Mouse (Mus musculus): Measurements from ENCODE around the gene Afap1l2. TPM values are rescaled to one million over a fixed set of nuclear protein-coding genes. Genes with fewer than 3 reads are reported as not detected.
A peak's percentile ranks its signal among the peaks of the same experiment; 100 is the strongest.

Gene Afap1l2
- polyA plus RNA-seq, 1 experiment from 2014 or later: 15.5 TPM

DNA sequence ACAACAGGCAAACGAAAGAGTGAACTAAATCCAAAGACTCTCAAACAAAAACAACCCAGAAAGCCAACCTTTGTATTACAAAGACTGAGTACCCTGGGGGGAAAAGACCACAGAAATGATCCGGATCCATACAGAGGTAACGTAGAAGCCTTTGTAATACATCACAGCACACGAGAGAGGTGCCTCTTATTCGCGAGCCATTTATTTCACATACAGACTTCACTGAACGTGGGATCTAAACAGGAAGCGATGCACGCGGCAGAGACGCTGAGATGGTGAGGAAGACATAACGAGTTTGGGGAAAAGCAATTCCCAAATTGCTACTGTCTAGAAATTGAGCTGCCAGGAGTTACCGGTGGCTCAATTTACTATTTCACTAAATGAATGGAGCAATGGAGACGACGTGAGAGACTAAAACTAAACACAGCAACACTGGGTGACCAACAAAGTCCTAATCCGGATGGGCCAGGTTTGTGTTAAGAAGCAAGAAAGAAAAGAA, 41.6 kb upstream of the Afap1l2 start:
- no peaks in the 10 kb centered on the region for H3K9me3 ChIP-seq (ENCODE audit: low read length)
- H3K36me3 ChIP-seq (ENCODE audit: insufficient read depth, low read length): no peaks in the 10 kb centered on the region
- no peaks in the 10 kb centered on the region for H3K27me3 ChIP-seq (replicated peaks; ENCODE audit: insufficient read depth, low read length)
- DNase-seq (ENCODE audit: low spot score) (no peak), ATAC-seq (no peak)
- H3K4me3 ChIP-seq (ENCODE audit: low read depth, low read length): no peak overlapping the region
- H3K4me1 ChIP-seq (ENCODE audit: insufficient read depth, low read depth, low read length): no peaks in the 10 kb centered on the region
- TF ChIP-seq CTCF (IDR thresholded peaks at IDR 0.05) (no peak), EP300 (IDR thresholded peaks at IDR 0.05) (no peak)
- no peak overlapping the region for H3K27ac ChIP-seq (ENCODE audit: low read length)
- H3K9ac ChIP-seq (replicated peaks; ENCODE audit: low read depth): no peak overlapping the region
- no peak overlapping the region for H3K4me2 ChIP-seq (replicated peaks; ENCODE audit: low read depth, low read length)
- WGBS: 68% methylated on average over 16 of the region's 16 CpGs

- DNase-seq (ENCODE audit: low spot score) (peak; percentile 86), ATAC-seq (peak; percentile 90)
- no peak overlapping the region for H3K4me3 ChIP-seq (ENCODE audit: low read depth, low read length)
- H3K27ac ChIP-seq (ENCODE audit: low read length): peak overlapping the region; percentile 32; the same call in 1 of the 2 replicates
- TF ChIP-seq CTCF (IDR thresholded peaks at IDR 0.05) (no peak), EP300 (IDR thresholded peaks at IDR 0.05) (peak; percentile 57; the same call in 1 of the 2 replicates)
- no peak overlapping the region for H3K9ac ChIP-seq (replicated peaks; ENCODE audit: low read depth)
- WGBS: 59% methylated on average over 9 of the region's 9 CpGs
- no peak overlapping the region for H3K4me2 ChIP-seq (replicated peaks; ENCODE audit: low read depth, low read length)
- no peaks in the 10 kb centered on the region for H3K4me1 ChIP-seq (ENCODE audit: insufficient read depth, low read depth, low read length)
- H3K9me3 ChIP-seq (ENCODE audit: low read length): no peaks in the 10 kb centered on the region
- H3K27me3 ChIP-seq (replicated peaks; ENCODE audit: insufficient read depth, low read length): no peaks in the 10 kb centered on the region
- H3K36me3 ChIP-seq (ENCODE audit: insufficient read depth, low read length): peaks cover 4% of the 10 kb centered on the region; the same call in 1 of the 2 replicates
Measured at GRCm38 (mm10) chr19:57047671-57048320, 39.8 kb upstream of the Afap1l2 start.

- Histone ChIP-seq H3K4me3 (ENCODE audit: low read depth, low read length) (no peak overlapping the region), H3K4me2 (replicated peaks; ENCODE audit: low read depth, low read length) (no peak overlapping the region), H3K9me3 (ENCODE audit: low read length) (no peaks in the 10 kb centered on the region), H3K4me1 (ENCODE audit: insufficient read depth, low read depth, low read length) (no peaks in the 10 kb centered on the region), H3K27me3 (replicated peaks; ENCODE audit: insufficient read depth, low read length) (no peaks in the 10 kb centered on the region), H3K36me3 (ENCODE audit: insufficient read depth, low read length) (peaks cover 68% of the 10 kb centered on the region), H3K27ac (ENCODE audit: low read length) (no peak overlapping the region), H3K9ac (replicated peaks; ENCODE audit: low read depth) (no peak overlapping the region)
- no peak for TF ChIP-seq EP300 (IDR thresholded peaks at IDR 0.05)
- peak; percentile 77 for TF ChIP-seq CTCF (IDR thresholded peaks at IDR 0.05)
- WGBS: 61% methylated on average over 6 of the region's 6 CpGs
- ATAC-seq: no peak; the same call in 1 of the 2 replicates
- DNase-seq (ENCODE audit: low spot score): peak; percentile 58
Measured at GRCm38 (mm10) chr19:57039258-57039657, 31.2 kb upstream of the Afap1l2 start.

GRCm38 (mm10) chr19:57036860-57037259, 28.8 kb upstream of the Afap1l2 start:
- Histone ChIP-seq H3K4me2 (replicated peaks; ENCODE audit: low read depth, low read length) (no peak overlapping the region), H3K27ac (ENCODE audit: low read length) (no peak overlapping the region), H3K4me3 (ENCODE audit: low read depth, low read length) (no peak overlapping the region), H3K9me3 (ENCODE audit: low read length) (no peaks in the 10 kb centered on the region), H3K4me1 (ENCODE audit: insufficient read depth, low read depth, low read length) (no peaks in the 10 kb centered on the region), H3K9ac (replicated peaks; ENCODE audit: low read depth) (no peak overlapping the region), H3K27me3 (replicated peaks; ENCODE audit: insufficient read depth, low read length) (no peaks in the 10 kb centered on the region), H3K36me3 (ENCODE audit: insufficient read depth, low read length) (peaks cover 55% of the 10 kb centered on the region)
- ATAC-seq (no peak), DNase-seq (ENCODE audit: low spot score) (no peak)
- 88% methylated on average over 15 of the region's 15 CpGs for WGBS
- TF ChIP-seq CTCF (IDR thresholded peaks at IDR 0.05): no peak
- no peak for TF ChIP-seq EP300 (IDR thresholded peaks at IDR 0.05)

DNA sequence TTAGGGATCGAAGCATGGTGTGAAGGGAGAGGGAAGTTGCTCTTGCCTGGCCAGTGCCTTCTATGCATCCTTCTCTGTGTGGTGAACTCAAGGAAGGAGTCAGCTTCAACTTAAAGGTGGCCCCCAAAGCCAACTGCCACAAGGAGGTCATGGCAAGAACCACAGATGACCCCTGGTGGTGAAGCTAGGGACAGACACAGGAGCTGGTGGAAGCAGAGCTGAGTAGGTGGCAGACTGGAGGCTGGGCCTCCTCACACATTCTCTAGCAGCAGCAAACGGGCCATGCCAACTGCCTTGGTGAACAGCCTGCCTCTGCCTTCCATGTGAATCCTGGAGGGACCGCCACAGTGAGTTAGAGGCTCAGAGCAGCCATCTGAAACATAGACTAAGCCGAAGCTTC, 23.6 kb upstream of the Afap1l2 start:
- DNase-seq (ENCODE audit: low spot score): peak; percentile 62
- 77% methylated on average over 4 of the region's 4 CpGs for WGBS
- Histone ChIP-seq H3K27me3 (replicated peaks; ENCODE audit: insufficient read depth, low read length) (no peaks in the 10 kb centered on the region), H3K27ac (ENCODE audit: low read length) (no peak overlapping the region), H3K4me3 (ENCODE audit: low read depth, low read length) (no peak overlapping the region), H3K9me3 (ENCODE audit: low read length) (no peaks in the 10 kb centered on the region), H3K36me3 (ENCODE audit: insufficient read depth, low read length) (peaks cover 14% of the 10 kb centered on the region), H3K4me2 (replicated peaks; ENCODE audit: low read depth, low read length) (no peak overlapping the region), H3K9ac (replicated peaks; ENCODE audit: low read depth) (no peak overlapping the region), H3K4me1 (ENCODE audit: insufficient read depth, low read depth, low read length) (no peaks in the 10 kb centered on the region)
- peak; percentile 92 for TF ChIP-seq CTCF (IDR thresholded peaks at IDR 0.05)
- no peak for TF ChIP-seq EP300 (IDR thresholded peaks at IDR 0.05)
- ATAC-seq: peak; percentile 38

GRCm38 (mm10) chr19:57029461-57029860, 21.4 kb upstream of the Afap1l2 start:
- H3K4me2 ChIP-seq (replicated peaks; ENCODE audit: low read depth, low read length): no peak overlapping the region
- TF ChIP-seq EP300 (IDR thresholded peaks at IDR 0.05) (no peak), CTCF (IDR thresholded peaks at IDR 0.05) (no peak)
- WGBS: 91% methylated on average over 6 of the region's 6 CpGs
- no peak overlapping the region for H3K4me3 ChIP-seq (ENCODE audit: low read depth, low read length)
- H3K27me3 ChIP-seq (replicated peaks; ENCODE audit: insufficient read depth, low read length): no peaks in the 10 kb centered on the region
- H3K9me3 ChIP-seq (ENCODE audit: low read length): no peaks in the 10 kb centered on the region
- H3K9ac ChIP-seq (replicated peaks; ENCODE audit: low read depth): no peak overlapping the region
- H3K36me3 ChIP-seq (ENCODE audit: insufficient read depth, low read length): no peaks in the 10 kb centered on the region
- H3K4me1 ChIP-seq (ENCODE audit: insufficient read depth, low read depth, low read length): no peaks in the 10 kb centered on the region
- H3K27ac ChIP-seq (ENCODE audit: low read length): peak overlapping the region; percentile 73; the same call in 1 of the 2 replicates
- DNase-seq (ENCODE audit: low spot score) (no peak), ATAC-seq (no peak)

All from lung, postnatal 0 days (tissue).